Mouse (Mus musculus) heart, postnatal 4 days (tissue): ENCODE measurements around the gene 1700017B05Rik. TPM values are rescaled to one million over a fixed set of nuclear protein-coding genes. Genes with fewer than 3 reads are reported as not detected.
"Not testable (repeated sequence)": the region's sequence is repeated elsewhere in the genome, so short reads cannot be mapped to it uniquely, and the experiment has no call there.

Experiments used
- DNase-seq: peaks from one replicate; pipeline ENCODE4 v3.0.0; 2021
- total RNA-seq, 2 experiments: library from RNA; stranded (reverse); gene quantifications; 2 replicates each; pipeline ENCODE4 v1.2.3; 2021

Gene 1700017B05Rik
- total RNA-seq, 2 experiments from 2014 or later: 21.6 to 26.6 TPM

DNA sequence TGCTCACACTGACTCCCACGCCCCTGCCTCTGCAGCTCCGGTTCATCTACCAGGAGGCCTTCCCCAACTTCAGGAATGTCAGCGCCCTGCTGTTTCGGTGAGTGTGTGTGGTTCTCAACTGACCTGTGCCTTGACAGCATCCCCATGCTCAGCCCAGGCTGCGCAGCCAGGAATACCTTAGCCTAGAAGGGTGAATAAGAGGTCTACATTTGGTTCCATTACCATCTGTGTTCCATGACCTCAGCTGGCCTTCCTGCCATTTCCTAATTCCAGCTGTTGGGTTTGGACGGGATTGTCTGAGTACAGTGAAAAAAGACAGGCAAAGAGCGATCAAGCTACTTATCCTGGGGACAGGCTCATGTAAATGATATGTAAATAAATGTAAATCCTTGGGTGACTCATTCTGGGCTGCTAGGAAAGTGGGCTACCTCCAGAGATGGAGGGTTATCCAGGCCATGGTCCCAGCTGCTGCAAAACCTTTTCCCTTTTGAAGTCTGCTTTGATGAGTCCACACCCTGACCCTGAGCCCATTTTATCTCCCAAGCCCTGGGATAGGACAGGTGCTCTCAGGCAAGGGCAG, 18.2 kb downstream of the 1700017B05Rik start:
- DNase-seq: no peak

DNA sequence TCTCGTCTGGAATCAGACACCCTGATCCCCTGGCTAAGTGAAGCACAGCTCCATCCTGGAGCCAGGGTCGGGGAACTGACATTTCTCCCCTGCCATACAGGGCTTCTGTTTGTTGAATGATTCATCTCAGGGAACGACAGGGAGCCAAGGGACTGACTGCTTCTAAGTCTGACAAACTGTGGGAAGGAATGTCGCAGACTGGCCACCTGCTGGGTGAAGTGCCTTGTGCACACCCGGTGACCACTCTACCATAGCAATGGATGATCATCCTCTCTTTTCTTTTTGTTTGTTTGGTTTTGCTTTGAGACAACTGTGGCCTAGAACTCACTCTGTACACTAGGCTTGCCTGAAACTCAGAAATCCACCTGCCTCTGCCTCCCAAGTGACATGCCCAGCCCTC, 19.5 kb downstream of the 1700017B05Rik start:
- no peak for DNase-seq

DNA sequence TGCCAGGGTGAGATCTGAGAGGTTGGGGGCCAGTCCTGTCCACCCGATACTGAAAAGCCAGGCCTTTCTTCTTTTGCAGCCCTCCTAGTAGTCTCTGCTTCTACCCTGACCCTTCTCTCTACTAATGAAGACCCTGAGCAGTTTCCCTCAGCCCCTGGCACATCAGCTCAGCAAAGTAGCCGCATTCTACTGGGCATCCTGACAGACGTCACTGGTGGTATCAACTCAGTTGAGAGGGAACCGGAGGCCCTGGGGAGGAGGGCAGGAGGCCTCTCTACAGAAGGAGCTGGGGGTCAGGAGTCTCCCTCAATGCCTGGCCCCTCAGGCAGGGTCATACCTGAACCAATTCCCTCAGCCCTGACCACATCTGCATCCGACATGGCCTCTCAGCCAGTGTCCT, 21.3 kb downstream of the 1700017B05Rik start:
- no peak for DNase-seq

DNA sequence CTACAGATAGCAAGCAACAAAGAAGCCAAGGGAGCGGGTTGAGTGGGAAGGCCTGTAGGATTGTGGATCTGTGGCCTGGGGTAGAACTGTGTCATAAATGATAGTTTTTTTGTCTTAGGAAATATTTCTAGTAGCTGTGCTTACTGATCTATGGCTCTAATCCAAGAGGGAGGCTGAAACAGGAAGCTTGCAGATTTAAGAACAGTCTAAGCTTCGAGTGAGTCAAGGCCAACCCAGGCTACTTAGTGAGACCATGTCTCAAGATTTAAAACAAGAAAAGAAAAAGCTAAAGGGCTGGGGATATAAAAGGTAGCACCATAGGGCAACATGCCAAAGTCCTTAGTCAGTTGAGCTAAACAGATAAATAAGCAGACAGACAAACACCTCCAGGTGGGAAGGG, 24.2 kb downstream of the 1700017B05Rik start:
- no peak for DNase-seq

DNA sequence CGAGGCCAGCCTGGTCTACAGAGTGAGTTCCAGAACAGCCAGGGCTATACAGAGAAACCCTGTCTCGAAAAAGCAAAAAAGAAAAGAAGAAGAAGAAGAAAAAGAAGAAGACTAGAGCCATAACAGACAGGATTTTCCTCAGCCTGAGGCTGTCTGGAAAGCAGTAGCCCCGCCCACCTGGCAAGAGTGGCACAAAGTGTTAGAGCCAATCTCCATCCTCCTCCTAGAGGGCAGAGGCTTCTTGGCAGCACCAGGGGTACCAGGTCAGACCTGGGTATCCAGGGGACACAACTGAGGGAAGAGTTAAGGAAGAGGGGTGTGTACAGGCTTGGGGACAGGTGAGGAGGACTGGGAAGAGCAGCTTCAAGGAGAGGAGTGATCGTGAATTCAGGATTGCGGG, 24.7 kb downstream of the 1700017B05Rik start:
- DNase-seq: no peak

DNA sequence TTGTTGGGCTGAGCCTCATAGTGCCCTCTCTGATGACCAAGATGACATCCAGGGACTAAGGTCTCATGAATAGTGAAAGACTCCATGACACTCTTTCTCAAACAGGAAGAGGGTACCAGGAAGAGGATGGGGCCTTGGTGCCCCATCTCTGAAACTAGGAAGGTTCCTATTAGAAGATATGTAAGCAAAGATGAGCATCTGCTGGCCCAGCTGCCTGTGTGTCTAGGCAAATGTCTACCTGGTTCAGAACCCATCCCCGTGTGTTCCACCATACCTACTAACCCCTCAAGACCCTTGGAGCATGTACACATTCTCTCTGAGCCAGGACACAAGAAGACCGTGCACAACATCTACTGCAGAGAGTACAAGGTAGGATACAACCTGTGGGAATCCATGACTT, 26.2 kb downstream of the 1700017B05Rik start, which contains the start of gene Trcg1:
Gene Trcg1 (plus strand): TSS at position 301 of the 400 bp plus-strand sequence.
- no peak for DNase-seq

DNA sequence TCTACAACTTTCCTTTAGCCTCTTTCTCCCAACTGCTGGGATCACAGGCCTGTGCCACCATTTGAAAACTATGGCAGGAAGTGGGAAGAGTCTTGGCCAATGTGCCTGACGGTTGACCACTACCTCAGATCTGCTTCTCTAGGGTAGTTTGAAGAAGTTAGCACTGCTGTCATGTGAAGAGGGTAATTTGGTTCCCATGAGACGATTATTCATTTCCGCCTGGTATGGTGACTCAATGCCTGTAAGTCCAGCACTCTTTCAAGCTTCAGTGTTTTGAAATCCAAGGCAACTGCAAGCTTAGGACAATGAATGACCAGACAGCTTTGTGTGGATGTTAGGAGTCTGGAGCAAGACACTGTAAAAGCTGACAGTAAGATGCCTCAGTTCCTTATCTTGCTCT, 28.6 kb downstream of the 1700017B05Rik start:
- no peak for DNase-seq

DNA sequence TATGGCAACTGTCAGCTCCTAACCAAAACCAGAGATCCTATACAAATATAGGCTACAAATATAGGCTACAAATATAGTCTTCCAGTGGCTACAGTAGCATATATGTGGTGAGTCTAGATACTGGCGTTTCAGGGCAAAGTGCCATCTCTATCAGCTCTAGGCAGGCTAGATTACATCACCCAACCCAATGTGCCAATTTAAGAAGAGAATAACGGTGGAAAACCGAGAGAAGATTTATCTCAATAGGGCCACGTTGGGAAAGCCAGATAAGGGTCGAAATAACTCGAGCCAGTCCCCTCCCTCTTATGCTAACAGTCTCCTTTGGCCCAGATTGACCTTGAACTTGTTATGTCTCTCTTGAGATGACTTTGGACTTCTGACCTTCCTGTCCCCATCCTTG, 29.3 kb downstream of the 1700017B05Rik start:
- DNase-seq: no peak

DNA sequence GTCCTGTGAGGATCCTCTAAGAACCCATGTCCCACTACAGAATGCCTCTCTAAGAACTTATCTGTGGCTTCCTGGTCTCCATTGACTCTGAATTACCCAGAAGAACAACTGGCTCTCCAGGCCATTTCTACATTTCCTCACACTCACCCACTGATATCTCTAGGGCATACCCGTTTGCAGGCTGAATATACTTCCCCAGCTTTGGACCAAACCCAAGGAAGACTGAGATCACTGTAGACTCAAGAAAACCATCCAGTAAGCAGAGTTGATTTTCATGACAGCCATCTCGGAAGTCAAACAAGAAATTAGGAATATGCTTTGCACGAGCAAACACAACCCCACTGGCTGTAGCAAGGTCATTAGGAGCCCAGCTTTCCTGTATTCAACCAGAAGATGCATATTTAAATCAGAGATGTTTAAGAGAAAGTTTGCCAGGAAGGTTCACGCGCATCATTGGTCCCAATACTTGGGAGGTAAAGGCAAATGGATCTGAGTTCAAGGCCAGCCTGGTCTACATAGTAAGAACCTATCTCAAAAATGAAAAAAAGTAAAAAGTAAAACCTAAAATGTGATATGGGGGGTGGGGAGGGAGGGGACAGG, 30.0 kb downstream of the 1700017B05Rik start:
- no peak for DNase-seq

DNA sequence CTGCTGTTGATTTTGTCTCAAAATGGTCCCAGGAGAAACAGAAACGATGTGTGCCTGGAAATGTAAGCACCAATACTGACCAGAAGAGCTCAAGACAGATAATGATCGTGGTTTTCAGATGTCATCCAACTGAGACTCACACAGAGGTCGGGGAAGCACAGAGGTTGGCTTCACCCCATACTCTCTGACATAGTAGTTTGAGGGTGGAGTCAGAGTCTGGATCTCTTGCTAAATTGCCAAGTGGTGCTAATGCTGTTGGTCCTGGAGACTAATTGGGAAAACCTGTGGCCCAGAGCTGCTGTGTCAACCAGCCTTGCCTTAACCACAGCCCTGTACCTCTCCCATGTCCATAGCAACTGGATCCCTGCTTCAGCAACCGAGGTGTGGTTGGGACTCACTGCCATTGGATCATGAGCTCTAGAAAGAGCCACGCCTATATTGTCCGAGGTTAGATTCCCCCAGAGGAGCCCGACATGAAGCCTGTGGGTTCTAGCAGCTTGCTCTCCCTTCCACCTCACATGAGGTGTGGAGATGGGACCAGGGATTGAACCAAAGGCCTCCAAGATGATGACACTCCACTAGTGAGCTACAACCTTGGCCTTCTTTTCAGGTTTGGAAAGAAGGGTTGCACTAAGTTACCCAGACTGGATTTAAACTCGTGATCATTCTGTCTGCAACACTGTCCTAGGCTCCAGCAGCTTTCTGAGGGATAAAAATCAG, 30.7 kb downstream of the 1700017B05Rik start:
- DNase-seq: no peak

DNA sequence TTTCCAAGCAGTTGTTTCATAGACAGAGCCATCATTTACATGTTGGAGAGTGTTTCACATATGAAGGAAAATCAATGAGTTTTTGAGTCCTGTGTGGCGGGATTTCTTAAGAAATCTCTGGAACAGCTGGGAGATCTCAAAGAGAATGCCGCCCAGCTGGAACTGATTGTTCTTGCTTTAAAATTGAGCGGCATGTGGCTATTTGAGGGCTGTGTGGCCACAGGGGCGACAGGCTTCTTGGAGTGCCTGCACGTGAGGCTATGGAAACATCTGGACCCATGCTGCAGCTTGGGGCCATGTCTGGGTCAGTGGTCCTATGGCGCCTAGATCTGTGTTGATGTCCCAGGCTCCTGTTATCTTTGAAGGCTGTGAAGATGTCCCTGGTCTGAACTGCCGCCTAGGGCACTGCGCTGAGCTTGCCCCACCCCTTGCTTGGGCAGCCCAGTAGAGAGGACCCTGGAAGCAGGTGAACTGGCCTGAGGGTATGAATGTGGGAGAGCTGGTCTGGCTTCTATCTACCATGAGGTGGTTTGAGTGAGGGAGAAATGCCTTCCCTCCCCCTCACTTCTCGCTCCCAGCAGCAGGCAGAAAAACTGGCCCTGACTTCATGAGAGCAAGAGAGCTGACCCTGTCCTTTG, 32.1 kb downstream of the 1700017B05Rik start:
- DNase-seq: no peak

DNA sequence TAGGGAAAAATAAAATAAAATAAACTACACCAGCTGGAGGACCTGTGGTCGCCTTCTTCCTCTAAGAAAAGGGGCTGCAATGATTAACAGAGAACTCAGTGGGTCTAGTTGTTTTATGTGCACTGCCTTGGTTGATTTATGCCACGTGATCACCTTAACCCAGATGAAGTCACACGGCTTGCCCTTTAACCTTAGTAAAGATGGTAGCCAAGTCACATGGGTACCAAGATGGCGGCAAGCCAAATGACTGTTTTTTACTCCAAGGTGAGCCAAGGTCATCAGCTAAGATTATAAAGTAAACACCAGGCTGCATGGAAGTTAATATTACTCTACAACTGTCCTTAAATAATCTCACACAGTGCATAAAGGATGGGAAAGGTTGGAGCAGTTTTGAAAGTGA, 32.7 kb downstream of the 1700017B05Rik start:
- DNase-seq: no peak

DNA sequence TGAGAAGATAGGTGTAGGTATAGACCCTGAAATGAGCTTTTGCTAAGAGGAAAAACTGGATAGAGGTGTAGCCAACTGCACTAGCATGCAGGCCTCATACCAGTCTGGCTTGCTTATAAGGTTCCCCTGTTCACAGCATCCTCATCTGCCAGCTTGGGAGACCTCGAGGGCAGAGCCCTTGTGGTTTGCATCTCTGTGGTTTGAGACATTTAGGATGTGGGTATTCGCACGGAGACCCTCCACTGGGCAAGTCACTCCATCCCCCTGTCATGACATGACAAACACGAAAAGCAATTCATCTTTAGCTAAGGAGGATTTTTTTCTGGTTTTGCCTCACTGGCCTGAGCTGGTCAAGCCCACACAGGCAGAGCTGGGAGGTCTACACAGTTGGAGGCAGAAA, 34.2 kb downstream of the 1700017B05Rik start:
- DNase-seq: no peak

DNA sequence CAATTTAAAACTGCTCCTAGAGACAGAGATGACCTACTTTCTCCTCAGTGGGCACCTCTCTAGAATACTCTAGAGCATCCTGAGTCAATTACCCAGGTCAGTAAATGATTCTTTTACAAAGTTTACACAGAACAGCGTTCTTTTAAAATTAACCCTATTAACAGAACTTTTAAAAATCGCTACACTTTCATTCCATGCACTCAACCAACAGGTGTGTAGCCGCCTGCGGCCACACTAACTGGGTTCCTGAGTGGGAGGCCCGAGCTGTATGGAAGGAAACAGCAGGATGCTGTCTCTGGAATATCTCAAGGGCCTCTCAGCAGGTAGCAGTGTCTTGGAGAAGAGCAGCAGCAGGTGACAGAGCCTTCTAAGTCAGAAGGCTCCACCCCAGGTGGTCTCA, 35.2 kb downstream of the 1700017B05Rik start:
- no peak for DNase-seq

DNA sequence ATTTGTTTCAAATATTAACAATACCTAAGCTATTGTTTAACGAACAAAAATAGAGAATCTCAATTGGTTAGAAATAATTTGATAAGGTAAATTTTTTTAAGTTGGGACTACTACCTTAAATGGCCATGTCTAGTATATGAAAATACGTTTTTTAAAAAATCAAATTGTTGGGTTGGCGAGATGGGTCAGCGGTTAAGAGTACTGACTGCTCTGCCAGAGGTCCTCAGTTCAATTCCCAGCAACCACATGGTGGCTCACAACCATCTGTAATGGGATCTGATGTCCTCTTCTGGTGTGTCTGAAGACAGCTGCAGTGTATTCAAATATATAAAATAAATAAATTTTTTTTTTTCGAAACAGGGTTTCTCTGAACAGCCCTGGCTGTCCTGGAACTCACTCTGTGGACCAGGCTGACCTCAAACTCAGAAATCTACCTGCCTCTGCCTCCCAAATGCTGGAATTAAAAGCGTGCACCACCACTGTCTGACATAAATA, 35.7 kb downstream of the 1700017B05Rik start:
- not testable (repeated sequence) for DNase-seq

DNA sequence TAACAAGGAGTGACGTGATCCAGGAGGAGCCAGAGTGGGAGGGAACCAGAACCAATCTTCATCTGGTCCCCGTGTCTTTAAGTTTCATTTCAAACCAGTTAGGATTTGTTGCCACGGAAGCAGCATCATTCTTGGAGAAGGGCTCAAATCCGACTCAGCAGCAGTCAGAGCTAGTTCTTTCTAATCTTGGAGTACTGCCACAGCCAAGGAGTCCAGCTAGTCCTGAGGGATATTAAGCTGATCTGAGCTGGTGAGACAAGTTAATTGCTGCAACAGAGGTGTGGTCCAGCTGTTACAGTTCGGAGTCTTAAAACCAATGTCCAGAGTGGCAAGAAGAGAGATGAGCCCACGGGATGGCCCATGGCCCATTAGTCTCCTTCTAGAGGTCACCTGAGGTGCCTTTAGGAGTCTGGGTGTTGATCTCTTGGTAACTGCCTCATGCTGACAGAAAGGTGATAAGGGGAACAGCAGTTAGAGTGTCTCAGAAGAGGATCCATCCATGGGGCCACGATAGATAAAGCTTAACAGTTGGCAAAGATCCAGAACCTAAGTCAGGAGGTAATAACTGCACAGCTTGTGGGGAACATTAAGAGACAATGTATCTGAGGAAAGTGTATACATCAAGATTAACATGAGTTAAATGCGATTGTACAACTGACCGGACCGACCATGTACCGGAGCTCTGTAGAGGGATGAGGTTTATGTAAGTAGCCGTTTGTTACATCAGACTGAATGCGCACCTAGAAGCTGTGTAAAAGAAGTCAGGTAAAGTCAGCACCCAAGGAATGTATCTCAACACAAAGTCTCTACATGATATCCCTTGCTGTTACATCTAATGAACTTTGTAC, 36.4 kb downstream of the 1700017B05Rik start:
- no peak for DNase-seq

DNA sequence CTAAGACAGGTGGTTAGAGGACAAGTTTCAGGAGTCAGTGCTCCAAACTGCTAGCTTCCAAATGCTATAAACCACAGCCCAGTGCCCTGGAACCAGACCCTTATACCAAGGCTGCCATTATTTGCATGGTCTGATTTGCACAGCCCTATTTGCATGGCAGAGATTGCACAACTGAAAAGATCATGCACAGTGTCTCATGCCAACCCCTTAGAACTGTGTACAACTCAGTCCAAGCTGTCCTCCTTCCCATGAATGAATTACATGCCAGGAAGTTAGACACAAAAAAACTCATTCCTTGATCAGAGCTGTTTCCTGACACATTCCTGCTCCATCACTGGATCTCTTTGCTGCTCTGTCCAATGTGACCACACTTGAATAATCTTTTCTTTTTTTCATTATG, 39.1 kb downstream of the 1700017B05Rik start:
- no peak for DNase-seq

DNA sequence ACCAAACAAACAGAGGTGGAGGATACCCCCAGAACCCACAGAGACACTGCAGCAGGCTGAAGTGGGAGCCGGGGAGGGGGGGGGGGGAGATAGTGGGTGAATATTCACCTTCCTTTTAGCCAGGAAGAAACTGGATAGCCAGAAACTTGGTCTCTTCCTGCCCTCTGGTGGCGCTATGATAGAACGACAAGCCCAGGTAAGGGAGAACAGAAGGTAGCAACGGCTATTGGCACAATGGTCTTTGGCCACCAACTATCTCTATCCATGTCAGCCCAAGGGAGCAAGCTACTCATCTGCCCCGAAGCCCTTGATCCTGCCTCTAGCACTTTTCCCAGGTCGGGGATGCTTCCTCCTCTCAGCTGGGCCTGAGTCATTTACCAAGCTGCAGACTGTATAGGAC, 42.1 kb downstream of the 1700017B05Rik start:
- peak; percentile 34 for DNase-seq

DNA sequence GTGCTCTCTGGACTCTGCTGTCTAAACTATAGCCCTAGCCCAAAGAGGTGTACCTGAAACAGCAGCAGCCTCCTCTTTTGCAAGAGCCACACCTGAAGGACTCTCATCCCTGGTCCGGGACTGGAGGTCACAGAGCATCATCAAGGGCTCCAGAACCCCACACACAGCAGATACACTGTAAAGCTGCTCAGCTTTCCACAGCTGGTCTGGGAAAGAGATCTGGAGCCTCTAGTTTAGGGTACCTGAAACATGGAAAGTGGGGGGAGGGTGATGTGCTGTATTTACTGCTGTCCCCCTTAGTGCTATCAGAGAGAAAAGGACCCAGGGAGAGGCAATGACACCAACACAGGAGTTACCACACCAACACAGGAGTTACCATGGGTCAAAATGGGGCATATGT, 42.9 kb downstream of the 1700017B05Rik start:
- DNase-seq: no peak

DNA sequence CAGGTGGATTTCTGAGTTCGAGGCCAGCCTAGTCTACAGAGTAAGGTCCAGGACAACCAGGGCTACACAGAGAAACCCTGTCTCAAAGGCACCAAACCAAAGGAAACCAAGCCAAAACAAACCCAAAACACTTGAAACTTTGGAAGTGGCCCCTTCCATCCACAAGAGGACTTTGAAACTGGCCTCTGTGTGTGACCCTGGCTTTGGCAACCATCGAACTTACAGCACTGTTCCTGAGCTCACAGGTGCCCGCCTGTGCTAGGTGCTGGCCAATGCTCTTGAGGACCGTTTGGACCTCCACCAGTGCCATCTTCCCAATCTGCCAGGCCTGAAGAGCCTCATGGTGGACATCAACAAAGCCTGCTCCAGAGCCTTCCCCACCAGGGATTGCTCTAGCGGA, 43.6 kb downstream of the 1700017B05Rik start:
- DNase-seq: no peak

DNA sequence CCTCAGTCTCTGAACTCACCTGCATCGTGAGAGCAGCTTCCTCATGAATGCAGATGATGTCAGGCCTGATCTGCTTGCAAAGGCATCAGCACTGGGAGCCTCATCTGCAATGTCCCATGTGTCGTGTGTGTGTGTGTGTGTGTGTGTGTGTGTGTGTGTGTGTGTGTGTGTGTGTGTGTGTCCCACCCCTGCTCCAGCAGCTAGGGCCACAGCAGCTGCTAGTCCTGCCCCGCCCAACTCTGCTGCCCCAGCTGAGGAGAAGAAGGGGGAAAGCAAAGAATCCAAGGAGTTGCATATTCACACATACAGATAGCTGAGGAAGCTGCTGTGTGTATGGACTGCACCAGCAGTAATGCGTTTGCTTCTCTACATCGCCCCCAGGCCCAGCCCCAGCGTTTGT, 45.2 kb downstream of the 1700017B05Rik start:
- DNase-seq: no peak

DNA sequence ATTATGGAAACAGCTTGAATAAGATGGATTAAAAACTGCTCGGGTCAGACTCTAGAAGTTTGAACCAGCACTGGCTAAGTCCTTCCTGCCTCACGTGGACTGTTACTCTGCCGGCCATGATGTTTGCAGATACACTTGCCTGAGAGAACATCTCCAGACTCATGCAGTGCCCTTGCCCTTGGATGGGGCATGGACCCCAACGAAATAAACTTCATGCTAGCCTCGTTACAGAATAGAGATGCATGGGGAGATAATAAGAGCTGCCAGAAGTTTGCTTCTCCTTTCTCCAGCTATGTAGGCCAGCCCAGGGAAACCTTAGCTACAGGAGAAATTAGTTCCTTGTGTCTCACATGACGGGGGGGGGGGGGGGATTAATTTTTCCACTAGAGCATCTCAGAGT, 47.9 kb downstream of the 1700017B05Rik start:
- no peak for DNase-seq
